Mouse (Mus musculus) brain, embryonic 14.5 days (tissue): ENCODE measurements around the gene Fam89b.

Experiments used
- CTCF ChIP-seq: fragments of 200-500 bp; IDR thresholded peaks from 2 replicates; pipeline ENCODE4 v1.5.1; 2012; ENCODE audit warnings: inconsistent platforms, mild to moderate bottlenecking, moderate library complexity, borderline replicate concordance; ENCODE audit not compliant: insufficient read depth, insufficient read length; ENCODE audit errors: extremely low read depth
- POLR2A ChIP-seq: fragments of 200-500 bp; IDR thresholded peaks from 2 replicates; pipeline ENCODE4 v1.6.1; 2012; ENCODE audit warnings: mild to moderate bottlenecking, inconsistent platforms, borderline replicate concordance; ENCODE audit not compliant: poor library complexity, insufficient read depth, insufficient read length, severe bottlenecking; ENCODE audit errors: extremely low read depth

DNA sequence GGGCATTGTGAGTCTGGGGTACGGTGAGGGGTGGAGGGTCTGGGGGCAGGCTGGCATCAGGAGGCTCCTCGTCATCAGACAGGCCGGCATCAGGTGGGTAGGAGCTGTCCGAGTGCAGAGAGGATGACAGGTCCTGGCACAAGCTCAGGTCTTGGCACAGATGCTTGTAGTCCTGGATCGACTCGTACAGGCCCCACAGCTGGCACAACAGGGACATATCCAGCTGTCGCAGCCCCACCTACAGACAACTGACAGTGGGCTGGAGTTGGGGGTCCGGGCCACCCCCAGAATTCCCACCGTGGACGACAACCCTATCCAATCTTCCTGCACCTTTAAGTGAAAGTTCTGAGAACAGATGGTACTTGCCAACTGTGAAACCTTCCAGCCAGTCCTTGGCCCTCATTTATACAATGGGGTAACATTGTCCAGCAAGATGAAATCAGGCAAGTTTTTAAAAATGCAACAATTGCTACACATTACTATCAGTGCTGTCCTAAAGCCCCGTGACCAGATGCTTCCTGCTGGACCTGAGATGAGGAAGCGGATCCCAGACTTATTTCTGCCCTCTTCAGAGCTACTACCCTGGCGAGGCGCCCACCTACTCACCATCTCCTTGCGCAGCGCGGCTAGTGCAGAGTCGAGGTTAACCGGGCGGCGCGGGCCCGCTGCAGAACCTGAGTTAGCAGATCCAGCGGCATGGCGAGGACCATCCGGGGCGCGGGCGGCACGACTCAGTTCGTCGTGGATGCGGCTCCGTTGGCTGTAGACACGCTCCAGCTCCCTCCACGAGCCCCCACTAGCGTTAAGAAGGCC lies 616 bp downstream of the Fam89b start:
- TF ChIP-seq CTCF (no peak), POLR2A (no peak)
